Mouse (Mus musculus) brain, embryonic 14.5 days (tissue): ENCODE data around the gene Oas1a. TPM values are rescaled to one million over a fixed set of nuclear protein-coding genes. Genes with fewer than 3 reads are reported as not detected.
"Not testable (repeated sequence)": the region's sequence is repeated elsewhere in the genome, so short reads cannot be mapped to it uniquely, and the experiment has no call there.

Experiments used
- DNase-seq: peaks from one replicate; pipeline ENCODE4 v3.0.0-alpha.2; 2011; ENCODE audit warnings: low read depth
- CTCF ChIP-seq: fragments of 200-500 bp; IDR thresholded peaks from 2 replicates; pipeline ENCODE4 v1.5.1; 2012; ENCODE audit warnings: inconsistent platforms, mild to moderate bottlenecking, moderate library complexity, borderline replicate concordance; ENCODE audit not compliant: insufficient read depth, insufficient read length; ENCODE audit errors: extremely low read depth
- POLR2A ChIP-seq: fragments of 200-500 bp; IDR thresholded peaks from 2 replicates; pipeline ENCODE4 v1.6.1; 2012; ENCODE audit warnings: mild to moderate bottlenecking, inconsistent platforms, borderline replicate concordance; ENCODE audit not compliant: poor library complexity, insufficient read depth, insufficient read length, severe bottlenecking; ENCODE audit errors: extremely low read depth
- polyA plus RNA-seq: library from polyadenylated mRNA; depleted of rRNA; stranded (reverse); fragments of >200 nt; gene quantifications from 2 replicates; pipeline ENCODE4 v1.2.3, GENCODE M21; 2012

The Oas1a gene
- polyA plus RNA-seq, 1 experiment: 0.56 TPM

- TF ChIP-seq CTCF (no peak), POLR2A (no peak)
Measured at GRCm38 (mm10) chr5:120908196-120908920, 1.0 kb upstream of the Oas1a start.

DNA sequence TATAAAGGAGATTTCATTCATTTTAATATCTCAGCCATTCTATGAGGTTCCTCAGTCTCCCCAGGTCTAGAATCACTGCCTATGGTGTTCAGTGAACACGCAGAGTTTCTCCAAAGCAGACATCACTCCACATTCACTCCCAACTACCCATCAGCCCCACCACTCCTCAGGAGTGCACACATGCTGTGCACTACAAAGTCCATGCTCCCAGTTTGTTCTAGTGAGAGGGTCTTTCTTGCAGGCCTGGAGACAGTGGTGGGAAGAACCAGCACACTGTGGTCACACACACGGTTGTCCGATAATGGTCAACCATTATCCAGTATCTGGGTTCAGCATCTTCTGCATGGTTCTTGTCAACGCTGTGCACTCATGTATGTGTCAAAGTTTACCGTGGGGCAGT, 5.3 kb downstream of the Oas1a start:
- TF ChIP-seq POLR2A: no peak
- TF ChIP-seq CTCF: no peak
- DNase-seq: no peak

More at GRCm38 (mm10) chr5:120908196-120908920, 1.0 kb upstream of the Oas1a start:
- no peak for DNase-seq

- TF ChIP-seq CTCF (no peak), POLR2A (no peak)
- DNase-seq: no peak
Measured at GRCm38 (mm10) chr5:120900666-120901065, 6.7 kb downstream of the Oas1a start.

DNA sequence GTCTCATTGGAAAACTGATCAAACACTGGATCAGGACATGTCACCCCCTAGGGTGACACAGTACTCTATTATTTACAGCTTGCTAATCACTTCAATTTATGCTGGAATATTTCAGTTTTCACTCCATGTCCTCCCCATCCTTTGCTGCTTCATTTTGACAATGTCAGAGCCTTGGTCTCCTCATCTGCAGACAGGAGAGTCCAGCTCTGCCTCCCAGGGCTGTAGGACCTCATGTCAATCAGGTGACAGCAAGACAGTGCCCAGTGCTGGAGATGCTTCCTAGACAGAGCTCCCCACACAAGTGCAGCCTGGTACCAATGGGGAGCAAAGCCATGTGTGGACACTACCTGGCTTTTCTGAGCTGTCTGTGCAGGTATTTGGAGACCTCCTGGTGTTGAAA, 8.6 kb downstream of the Oas1a start:
- no peak for DNase-seq
- TF ChIP-seq POLR2A (no peak), CTCF (no peak)

DNA sequence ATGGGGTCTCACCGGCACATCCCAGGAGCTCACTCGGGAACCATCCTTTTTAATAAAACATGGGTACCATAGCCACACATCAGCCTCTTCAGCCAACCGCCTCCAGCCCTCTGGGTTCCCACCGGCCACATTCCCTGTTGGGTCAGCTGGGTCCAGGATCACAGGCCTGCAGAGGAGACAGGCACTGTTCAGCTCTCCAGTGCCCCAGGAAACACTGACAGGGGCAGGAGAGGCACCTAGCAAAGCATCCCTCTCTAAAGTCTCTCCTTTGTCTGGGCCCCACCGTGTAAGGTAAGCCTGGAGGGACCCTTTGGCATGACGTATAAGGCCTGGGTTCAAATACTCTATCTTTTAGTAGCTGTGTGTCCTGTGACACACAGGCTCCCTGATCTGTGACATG, 9.0 kb downstream of the Oas1a start:
- DNase-seq: no peak
- TF ChIP-seq CTCF: no peak
- no peak for TF ChIP-seq POLR2A

DNA sequence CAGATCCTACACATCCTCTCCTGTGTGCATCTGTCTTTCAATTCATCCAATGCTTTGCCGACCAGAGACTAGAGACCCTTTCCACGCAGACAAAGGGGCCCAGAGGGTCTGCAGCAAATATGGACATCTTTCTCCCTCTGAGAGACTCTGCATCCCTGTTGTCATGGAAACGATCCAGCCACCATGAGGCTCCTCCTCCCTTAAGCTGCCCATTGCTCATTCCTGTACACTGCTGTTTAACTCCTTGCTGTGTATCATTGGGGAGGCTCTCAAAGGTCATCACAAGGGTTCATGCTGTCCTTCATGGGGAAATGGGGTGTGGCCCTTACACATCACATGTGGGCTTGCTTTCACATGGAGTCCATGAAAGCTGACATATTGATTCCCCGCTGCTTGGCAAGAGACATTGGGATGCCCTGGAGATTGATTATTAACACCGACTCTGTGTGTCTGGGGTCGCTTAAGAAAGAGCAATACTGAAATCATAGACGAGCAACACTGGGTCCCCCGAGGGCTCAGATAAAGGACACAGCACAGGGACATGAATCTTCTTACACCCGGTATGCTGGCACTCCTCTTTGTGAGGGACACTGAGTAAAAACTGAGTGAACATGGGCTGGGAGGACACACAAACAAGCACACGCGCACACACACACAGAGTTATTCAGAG, 12.0 kb downstream of the Oas1a start:
- peak; percentile 6 for DNase-seq
- TF ChIP-seq CTCF: no peak
- TF ChIP-seq POLR2A: no peak

GRCm38 (mm10) chr5:120894692-120895091, 12.6 kb downstream of the Oas1a start:
- DNase-seq: not testable (repeated sequence)

DNA sequence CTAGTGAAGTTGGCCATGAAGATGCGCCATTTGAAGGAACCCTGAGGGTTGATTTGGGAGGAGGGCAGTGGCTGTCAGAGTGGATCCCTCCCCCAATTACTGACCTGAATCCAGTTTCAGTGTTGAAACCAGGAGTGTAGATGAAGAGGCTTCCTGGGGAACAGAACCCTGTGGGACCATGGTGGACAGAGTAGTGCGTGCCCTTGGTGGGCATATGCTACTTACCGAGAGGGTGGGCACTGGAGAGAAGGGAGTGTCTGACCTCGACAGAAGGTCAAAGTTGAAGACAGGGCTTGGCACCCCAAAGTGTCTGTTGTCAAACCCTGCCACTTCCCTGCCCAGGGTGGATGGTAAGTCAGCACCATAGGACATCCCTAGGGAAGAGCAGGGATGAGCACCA, 13.5 kb downstream of the Oas1a start:
- DNase-seq: not testable (repeated sequence)

DNA sequence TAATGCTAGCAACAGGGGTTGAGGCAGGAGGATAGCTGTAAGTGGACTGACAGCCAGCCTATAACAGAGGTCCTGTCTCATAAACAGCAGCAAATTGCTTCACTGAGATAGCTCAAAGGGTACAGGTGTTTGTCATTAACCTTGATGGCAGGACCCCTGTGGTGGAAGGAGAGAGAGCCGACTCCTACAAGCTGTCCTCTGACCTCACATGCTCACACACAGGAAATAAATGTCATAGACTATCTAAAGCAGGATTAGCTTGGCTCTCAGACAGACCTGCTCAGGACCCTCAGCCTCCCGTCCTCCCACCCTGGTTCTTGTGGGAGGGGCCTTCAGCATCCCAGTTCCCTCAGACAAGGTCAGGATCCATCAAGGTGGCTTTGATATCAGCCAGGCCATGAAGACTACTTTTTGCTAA, 15.1 kb downstream of the Oas1a start:
- no peak for DNase-seq
- TF ChIP-seq POLR2A (no peak), CTCF (no peak)

DNA sequence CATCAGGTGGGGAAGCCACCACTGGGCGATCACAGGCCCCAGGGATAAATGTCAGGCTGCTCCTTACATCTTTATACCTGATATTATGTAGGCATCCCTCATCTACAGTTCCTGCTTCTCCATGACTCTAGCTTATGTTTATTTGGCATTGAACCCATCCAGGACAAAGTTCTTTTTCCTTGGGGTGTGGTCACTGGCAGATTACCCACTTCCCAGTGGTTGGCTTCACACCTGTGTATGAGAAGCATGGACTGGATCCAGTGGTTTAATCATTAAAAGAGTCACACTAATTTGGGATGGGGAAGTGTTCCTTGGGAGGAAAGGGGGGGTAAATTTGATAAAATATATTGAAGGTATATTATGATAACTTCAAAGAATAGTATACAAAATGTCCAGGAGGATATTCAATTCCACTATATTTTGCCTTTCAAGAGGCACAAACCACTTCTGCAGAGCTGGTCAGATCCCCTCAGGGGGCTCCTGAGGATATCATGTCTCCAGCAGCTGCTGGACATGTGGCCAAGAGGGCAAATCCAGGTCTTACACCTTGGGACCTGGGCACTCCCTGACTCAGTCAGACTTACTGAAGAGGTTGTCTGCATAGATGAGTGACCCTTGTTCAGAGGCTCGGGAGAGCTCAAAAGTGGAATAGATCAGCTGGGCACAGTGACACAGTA, 15.6 kb downstream of the Oas1a start:
- DNase-seq: not testable (repeated sequence)

DNA sequence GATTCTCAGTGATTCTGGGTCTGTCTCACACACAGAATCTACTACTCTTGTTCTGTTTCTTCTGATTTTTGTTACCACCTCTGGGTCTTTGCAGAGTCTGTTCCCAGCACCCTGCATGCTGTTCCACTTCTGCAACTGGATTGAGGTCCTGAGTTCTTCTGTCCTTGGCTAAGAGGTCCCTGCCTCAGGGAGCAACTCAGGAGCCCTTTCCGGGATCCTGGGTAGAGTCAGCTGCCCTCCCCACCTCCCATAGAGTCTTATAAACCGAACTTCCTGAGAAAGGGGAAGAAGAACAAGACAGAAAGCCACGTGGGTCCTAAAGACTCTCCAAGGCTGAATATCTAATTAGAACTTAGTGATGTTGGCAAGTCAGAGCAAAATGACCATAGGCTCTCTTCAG, 16.3 kb downstream of the Oas1a start:
- TF ChIP-seq CTCF: no peak
- no peak for TF ChIP-seq POLR2A
- DNase-seq: no peak

- TF ChIP-seq CTCF (no peak), POLR2A (no peak)
- DNase-seq: no peak
Measured at GRCm38 (mm10) chr5:120890026-120890425, 17.3 kb downstream of the Oas1a start.

DNA sequence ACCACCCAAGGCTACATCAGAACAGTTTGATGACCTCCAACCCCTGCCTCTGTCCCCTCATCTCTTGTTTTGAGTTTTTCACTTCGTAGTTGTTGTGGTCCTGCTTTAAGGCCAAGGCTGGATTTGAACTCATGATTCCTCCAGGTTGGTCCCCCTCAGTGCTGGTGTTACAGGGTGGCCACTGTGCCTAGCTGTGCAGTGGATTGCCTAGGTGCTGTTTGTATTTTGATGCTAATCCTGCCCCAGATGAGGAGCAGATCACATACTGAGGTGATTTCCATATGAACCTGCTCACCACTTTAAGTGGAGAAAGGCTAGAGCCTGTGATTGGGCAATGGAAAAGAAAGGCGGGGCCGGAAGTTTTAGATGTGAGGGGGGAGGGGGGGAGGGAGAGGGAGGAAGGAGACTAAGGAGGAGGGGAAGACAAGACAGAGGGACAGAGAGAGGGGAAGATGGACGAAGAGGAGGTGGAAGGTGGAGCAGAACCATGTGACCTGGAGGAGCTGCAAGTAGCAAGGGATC, 19.0 kb downstream of the Oas1a start:
- not testable (repeated sequence) for DNase-seq
